In genomic region chr7:45339410-45340065, GRCm38 (mm10) we compare ENCODE assay signal across 8 mouse cellular contexts. TPM values are rescaled to one million over a fixed set of nuclear protein-coding genes. Genes with fewer than 3 reads are reported as not detected.
DNase-seq lines count a peak whose midpoint lies in the region; ATAC-seq lines count a peak whose summit lies in the region.

No protein-coding gene starts in this region.

- H3K4me1 ChIP-seq in embryonic facial prominence, embryonic 10.5 days, result peaks cover 65% of the 10 kb centered on the region
- H3K4me1 ChIP-seq in heart, embryonic 13.5 days, result peaks cover 64% of the 10 kb centered on the region
- peaks cover 46% of the 10 kb centered on the region for H3K4me1 ChIP-seq in kidney, embryonic 16.5 days (ENCODE audit: insufficient read depth, low read length)

- DNase-seq in adrenal gland, postnatal 10 days, result peak; percentile 76
- peak; percentile 88 for DNase-seq in embryonic facial prominence, embryonic 10.5 days (ENCODE audit: low spot score)
- DNase-seq in lung, postnatal 36 days, result peak; percentile 75
- DNase-seq in retina, embryonic 14.5 days (ENCODE audit: low spot score), result peak; percentile 84
- DNase-seq in frontal cortex, postnatal 36 days (ENCODE audit: low spot score in 2 of 2), result no peak

- H3K4me3 ChIP-seq in embryonic facial prominence, embryonic 10.5 days, result peak overlapping the region; percentile 75
- peak overlapping the region; percentile 60 for H3K4me3 ChIP-seq in heart, embryonic 13.5 days
- H3K4me3 ChIP-seq in kidney, embryonic 16.5 days (ENCODE audit: low read length), result peak overlapping the region; percentile 62

- peak; percentile 38 for ATAC-seq in CD4-positive, CD25-positive, alpha-beta regulatory T cell, adult 4 months
- ATAC-seq in heart, embryonic 13.5 days (ENCODE audit: extremely low read depth, insufficient number of reproducible peaks, low FRiP score, low TSS enrichment), result peak; percentile 62
- ATAC-seq in kidney, embryonic 16.5 days (ENCODE audit: low FRiP score, low TSS enrichment), result peak; percentile 82

- no peaks in the 10 kb centered on the region for H3K36me3 ChIP-seq in embryonic facial prominence, embryonic 10.5 days (replicated peaks)
- no peaks in the 10 kb centered on the region for H3K36me3 ChIP-seq in heart, embryonic 13.5 days
- H3K36me3 ChIP-seq in kidney, embryonic 16.5 days (ENCODE audit: insufficient read depth, low read length), result no peaks in the 10 kb centered on the region

- peak overlapping the region; percentile 89 for H3K27ac ChIP-seq in embryonic facial prominence, embryonic 10.5 days (replicated peaks)
- H3K27ac ChIP-seq in heart, embryonic 13.5 days (replicated peaks), result peak overlapping the region; percentile 61; the same call in 1 of the 2 replicates
- peak overlapping the region; percentile 71 for H3K27ac ChIP-seq in kidney, embryonic 16.5 days (ENCODE audit: low read length)

- peak overlapping the region; percentile 79 for H3K4me2 ChIP-seq in heart, embryonic 13.5 days
- peak overlapping the region; percentile 90 for H3K4me2 ChIP-seq in kidney, embryonic 16.5 days (replicated peaks; ENCODE audit: low read depth, low read length)

- under 1% methylated on average over 39 of the region's 39 CpGs for WGBS in embryonic facial prominence, embryonic 10.5 days
- WGBS in heart, embryonic 13.5 days, result under 1% methylated on average over 39 of the region's 39 CpGs
- under 1% methylated on average over 39 of the region's 39 CpGs for WGBS in kidney, embryonic 16.5 days

- H3K9me3 ChIP-seq in embryonic facial prominence, embryonic 10.5 days, result no peaks in the 10 kb centered on the region
- no peaks in the 10 kb centered on the region for H3K9me3 ChIP-seq in heart, embryonic 13.5 days
- no peaks in the 10 kb centered on the region for H3K9me3 ChIP-seq in kidney, embryonic 16.5 days (ENCODE audit: low read length)

- peak overlapping the region; percentile 82 for H3K9ac ChIP-seq in heart, embryonic 13.5 days
- peak overlapping the region; percentile 79 for H3K9ac ChIP-seq in kidney, embryonic 16.5 days (replicated peaks; ENCODE audit: low read length)

- peaks cover 52% of the 10 kb centered on the region for H3K27me3 ChIP-seq in embryonic facial prominence, embryonic 10.5 days (replicated peaks; ENCODE audit: low read depth, poor library complexity, severe bottlenecking)
- peaks cover 20% of the 10 kb centered on the region for H3K27me3 ChIP-seq in heart, embryonic 13.5 days (replicated peaks)
- H3K27me3 ChIP-seq in kidney, embryonic 16.5 days (ENCODE audit: insufficient read depth, low read length), result no peaks in the 10 kb centered on the region

RNA-seq across cellular contexts. Expression of gene Hrc, which starts 4.4 kb away (rescaled TPM):
- polyA plus RNA-seq in CD4-positive, CD25-positive, alpha-beta regulatory T cell, adult 4 months (2017; shearing (Covaris generic)), result not detected
- total RNA-seq in adrenal gland, postnatal 10 days (2021), result 10 to 100 TPM; 10.7 to 47.8 TPM
- polyA plus RNA-seq in embryonic facial prominence, embryonic 10.5 days (2016; fragmentation: Nextera tagmentation; extraction: Ambion mirVana), result 0.31 and 0.64 TPM in 2 replicates
- polyA plus RNA-seq in heart, embryonic 13.5 days (2015; fragmentation: Nextera tagmentation; extraction: Ambion mirVana), result 24.2 and 27.7 TPM in 2 replicates
- polyA plus RNA-seq in kidney, embryonic 16.5 days (2015; fragmentation: Nextera tagmentation; extraction: Ambion mirVana), result 1.7 and 1.8 TPM in 2 replicates

RNA-seq across cellular contexts. Expression of gene Trpm4, which starts 6.0 kb away (rescaled TPM):
- polyA plus RNA-seq in CD4-positive, CD25-positive, alpha-beta regulatory T cell, adult 4 months (2017; shearing (Covaris generic)), result 10 to 100 TPM; 11.7 to 15.9 TPM
- 10 to 100 TPM; 15.9 to 26.8 TPM for total RNA-seq in adrenal gland, postnatal 10 days (2021)
- polyA plus RNA-seq in embryonic facial prominence, embryonic 10.5 days (2016; fragmentation: Nextera tagmentation; extraction: Ambion mirVana), result 10.6 and 11.3 TPM in 2 replicates
- polyA plus RNA-seq in heart, embryonic 13.5 days (2015; fragmentation: Nextera tagmentation; extraction: Ambion mirVana), result 12.7 and 13.5 TPM in 2 replicates
- 22.3 and 23.6 TPM in 2 replicates for polyA plus RNA-seq in kidney, embryonic 16.5 days (2015; fragmentation: Nextera tagmentation; extraction: Ambion mirVana)

RNA-seq across cellular contexts. Expression of gene Ppfia3, which starts 27.3 kb away (rescaled TPM):
- polyA plus RNA-seq in CD4-positive, CD25-positive, alpha-beta regulatory T cell, adult 4 months (2017; shearing (Covaris generic)), result not detected
- 1 to 10 TPM; 1.9 to 3.0 TPM for total RNA-seq in adrenal gland, postnatal 10 days (2021)
- 5.8 and 7.1 TPM in 2 replicates for polyA plus RNA-seq in embryonic facial prominence, embryonic 10.5 days (2016; fragmentation: Nextera tagmentation; extraction: Ambion mirVana)
- polyA plus RNA-seq in heart, embryonic 13.5 days (2015; fragmentation: Nextera tagmentation; extraction: Ambion mirVana), result 2.3 and 2.9 TPM in 2 replicates
- 5.1 and 6.3 TPM in 2 replicates for polyA plus RNA-seq in kidney, embryonic 16.5 days (2015; fragmentation: Nextera tagmentation; extraction: Ambion mirVana)

RNA-seq across cellular contexts. Expression of gene Lin7b, which starts 30.8 kb away (rescaled TPM):
- not detected for polyA plus RNA-seq in CD4-positive, CD25-positive, alpha-beta regulatory T cell, adult 4 months (2017; shearing (Covaris generic))
- total RNA-seq in adrenal gland, postnatal 10 days (2021), result 1 to 10 TPM in 1 of 2 experiments, under 1 TPM in 1; 0.90 to 2.9 TPM
- polyA plus RNA-seq in embryonic facial prominence, embryonic 10.5 days (2016; fragmentation: Nextera tagmentation; extraction: Ambion mirVana), result 0.24 and 1.2 TPM in 2 replicates
- 1.0 and 1.2 TPM in 2 replicates for polyA plus RNA-seq in heart, embryonic 13.5 days (2015; fragmentation: Nextera tagmentation; extraction: Ambion mirVana)
- polyA plus RNA-seq in kidney, embryonic 16.5 days (2015; fragmentation: Nextera tagmentation; extraction: Ambion mirVana), result 1.7 and 1.9 TPM in 2 replicates

RNA-seq across cellular contexts. Expression of gene Snrnp70, which starts 56.0 kb away (rescaled TPM):
- 100 to 1,000 TPM in 1 of 2 experiments, 10 to 100 TPM in 1; 82.1 to 130 TPM for polyA plus RNA-seq in CD4-positive, CD25-positive, alpha-beta regulatory T cell, adult 4 months (2017; shearing (Covaris generic))
- total RNA-seq in adrenal gland, postnatal 10 days (2021), result 100 to 1,000 TPM; 208 to 341 TPM
- polyA plus RNA-seq in embryonic facial prominence, embryonic 10.5 days (2016; fragmentation: Nextera tagmentation; extraction: Ambion mirVana), result 285 and 287 TPM in 2 replicates
- 136 and 140 TPM in 2 replicates for polyA plus RNA-seq in heart, embryonic 13.5 days (2015; fragmentation: Nextera tagmentation; extraction: Ambion mirVana)
- 211 and 227 TPM in 2 replicates for polyA plus RNA-seq in kidney, embryonic 16.5 days (2015; fragmentation: Nextera tagmentation; extraction: Ambion mirVana)

Comparison
In these comparisons a context has a peak if more than half of its experiments do, and no peak if none do; other contexts are left out.
1. DNase-seq: peak in adrenal gland, postnatal 10 days (single experiment), embryonic facial prominence, embryonic 10.5 days (single experiment), lung, postnatal 36 days (single experiment) and retina, embryonic 14.5 days (single experiment); none in frontal cortex, postnatal 36 days (0 of 2).
2. Peak in every context shown above with its lines, with median percentiles within 50 percentile points of each other: ATAC-seq, H3K27ac ChIP-seq and H3K4me3 ChIP-seq.